Mouse (Mus musculus) heart, postnatal 0 days (tissue): ENCODE measurements around the gene Rnaseh2b.

Experiments used
- CTCF ChIP-seq: IDR thresholded peaks from 2 replicates; pipeline ENCODE4 v1.5.1; 2016; ENCODE audit warnings: antibody characterized with exemption, control low read depth, low read depth
- EP300 ChIP-seq: IDR thresholded peaks from 2 replicates; pipeline ENCODE4 v1.6.1; 2016; ENCODE audit warnings: antibody characterized with exemption, low read depth

GRCm38 (mm10) chr14:62392754-62393153 is 100.4 kb downstream of the Rnaseh2b start:
- TF ChIP-seq EP300 (no peak), CTCF (no peak)
